Mouse (Mus musculus): ENCODE measurements around the gene Il22ra2. TPM values are rescaled to one million over a fixed set of nuclear protein-coding genes. Genes with fewer than 3 reads are reported as not detected.

The Il22ra2 gene
- polyA plus RNA-seq, 1 experiment from 2014 or later, result not detected

- Histone ChIP-seq H3K4me2 (ENCODE audit: low read length) (no peak overlapping the region), H3K9me3 (ENCODE audit: control insufficient read depth, low read length) (no peaks in the 10 kb centered on the region), H3K4me1 (ENCODE audit: control insufficient read depth, insufficient read depth, low read length) (no peaks in the 10 kb centered on the region), H3K4me3 (replicated peaks; ENCODE audit: low read depth, low read length) (no peak overlapping the region), H3K27ac (replicated peaks; ENCODE audit: low read depth, low read length) (no peak overlapping the region), H3K27me3 (ENCODE audit: control insufficient read depth, insufficient read depth, low read length) (no peaks in the 10 kb centered on the region), H3K9ac (replicated peaks; ENCODE audit: low read length) (no peak overlapping the region), H3K36me3 (ENCODE audit: control insufficient read depth, insufficient read depth, low read length) (no peaks in the 10 kb centered on the region)
- no peak for ATAC-seq (ENCODE audit: low FRiP score, low TSS enrichment)
- DNase-seq, result no peak
- WGBS, result 72% methylated on average over 5 of the region's 5 CpGs
Measured at GRCm38 (mm10) chr10:19619736-19620135, 2.1 kb upstream of the Il22ra2 start.

DNA sequence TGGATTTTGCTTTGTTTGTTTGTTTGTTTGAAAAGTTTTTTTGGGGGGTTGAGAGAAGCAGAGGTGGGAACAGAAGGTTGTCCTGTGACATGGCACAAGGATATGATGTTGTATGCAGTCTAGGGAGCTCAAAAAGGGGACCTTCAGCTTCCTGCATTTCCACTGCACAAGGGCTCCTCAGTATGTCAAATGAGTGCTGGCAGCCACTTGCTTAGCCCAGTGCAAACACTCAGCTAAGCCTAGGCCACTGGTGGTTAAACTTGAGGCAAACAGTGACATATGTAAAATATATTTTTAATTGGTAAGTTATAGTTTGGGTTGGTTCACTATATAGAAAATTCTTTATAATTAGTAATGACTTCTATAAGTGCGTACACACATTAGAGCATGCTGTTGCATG lies 2.8 kb downstream of the Il22ra2 start:
- 96% methylated on average over 1 of the region's 1 CpGs for WGBS
- no peak overlapping the region for H3K4me2 ChIP-seq (ENCODE audit: low read length)
- ATAC-seq (ENCODE audit: low FRiP score, low TSS enrichment) (no peak), DNase-seq (no peak)
- H3K36me3 ChIP-seq (ENCODE audit: control insufficient read depth, insufficient read depth, low read length), result no peaks in the 10 kb centered on the region
- H3K9me3 ChIP-seq (ENCODE audit: control insufficient read depth, low read length), result no peaks in the 10 kb centered on the region
- H3K9ac ChIP-seq (replicated peaks; ENCODE audit: low read length), result no peak overlapping the region
- no peaks in the 10 kb centered on the region for H3K4me1 ChIP-seq (ENCODE audit: control insufficient read depth, insufficient read depth, low read length)
- no peak overlapping the region for H3K4me3 ChIP-seq (replicated peaks; ENCODE audit: low read depth, low read length)
- H3K27me3 ChIP-seq (ENCODE audit: control insufficient read depth, insufficient read depth, low read length), result no peaks in the 10 kb centered on the region
- no peak overlapping the region for H3K27ac ChIP-seq (replicated peaks; ENCODE audit: low read depth, low read length)

DNA sequence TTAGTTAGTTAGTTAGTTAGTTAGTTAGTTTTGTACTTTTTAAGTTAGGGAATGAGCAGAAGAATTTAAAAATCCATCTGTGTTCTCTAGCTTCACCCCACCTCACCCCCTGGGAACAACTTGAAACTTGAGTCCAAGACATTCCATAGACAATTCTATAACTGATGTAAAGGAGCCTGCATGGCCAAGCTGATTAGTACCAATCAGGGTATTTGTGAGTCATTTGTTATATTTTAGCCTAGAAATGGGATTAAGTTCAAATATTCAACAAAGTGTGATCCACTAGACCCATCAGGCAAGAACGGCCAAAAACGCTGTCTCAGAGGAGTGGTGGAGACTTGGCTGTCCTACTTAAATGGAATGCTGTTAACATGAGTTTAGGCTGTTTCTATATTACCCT lies 5.5 kb downstream of the Il22ra2 start:
- 93% methylated on average over 2 of the region's 2 CpGs for WGBS
- no peak for DNase-seq
- no peak overlapping the region for H3K4me3 ChIP-seq (replicated peaks; ENCODE audit: low read depth, low read length)
- no peaks in the 10 kb centered on the region for H3K27me3 ChIP-seq (ENCODE audit: control insufficient read depth, insufficient read depth, low read length)
- no peak overlapping the region for H3K27ac ChIP-seq (replicated peaks; ENCODE audit: low read depth, low read length)
- no peak overlapping the region for H3K9ac ChIP-seq (replicated peaks; ENCODE audit: low read length)
- no peaks in the 10 kb centered on the region for H3K9me3 ChIP-seq (ENCODE audit: control insufficient read depth, low read length)
- no peak overlapping the region for H3K4me2 ChIP-seq (ENCODE audit: low read length)
- no peaks in the 10 kb centered on the region for H3K36me3 ChIP-seq (ENCODE audit: control insufficient read depth, insufficient read depth, low read length)
- ATAC-seq (ENCODE audit: low FRiP score, low TSS enrichment), result no peak
- no peaks in the 10 kb centered on the region for H3K4me1 ChIP-seq (ENCODE audit: control insufficient read depth, insufficient read depth, low read length)

GRCm38 (mm10) chr10:19627748-19628147 lies 6.0 kb downstream of the Il22ra2 start:
- no peaks in the 10 kb centered on the region for H3K36me3 ChIP-seq (ENCODE audit: control insufficient read depth, insufficient read depth, low read length)
- no peak overlapping the region for H3K4me3 ChIP-seq (replicated peaks; ENCODE audit: low read depth, low read length)
- H3K4me1 ChIP-seq (ENCODE audit: control insufficient read depth, insufficient read depth, low read length), result no peaks in the 10 kb centered on the region
- ATAC-seq (ENCODE audit: low FRiP score, low TSS enrichment) (no peak), DNase-seq (no peak)
- WGBS, result 84% methylated on average over 4 of the region's 4 CpGs
- no peaks in the 10 kb centered on the region for H3K27me3 ChIP-seq (ENCODE audit: control insufficient read depth, insufficient read depth, low read length)
- no peak overlapping the region for H3K9ac ChIP-seq (replicated peaks; ENCODE audit: low read length)
- H3K27ac ChIP-seq (replicated peaks; ENCODE audit: low read depth, low read length), result no peak overlapping the region
- H3K4me2 ChIP-seq (ENCODE audit: low read length), result no peak overlapping the region
- no peaks in the 10 kb centered on the region for H3K9me3 ChIP-seq (ENCODE audit: control insufficient read depth, low read length)

DNA sequence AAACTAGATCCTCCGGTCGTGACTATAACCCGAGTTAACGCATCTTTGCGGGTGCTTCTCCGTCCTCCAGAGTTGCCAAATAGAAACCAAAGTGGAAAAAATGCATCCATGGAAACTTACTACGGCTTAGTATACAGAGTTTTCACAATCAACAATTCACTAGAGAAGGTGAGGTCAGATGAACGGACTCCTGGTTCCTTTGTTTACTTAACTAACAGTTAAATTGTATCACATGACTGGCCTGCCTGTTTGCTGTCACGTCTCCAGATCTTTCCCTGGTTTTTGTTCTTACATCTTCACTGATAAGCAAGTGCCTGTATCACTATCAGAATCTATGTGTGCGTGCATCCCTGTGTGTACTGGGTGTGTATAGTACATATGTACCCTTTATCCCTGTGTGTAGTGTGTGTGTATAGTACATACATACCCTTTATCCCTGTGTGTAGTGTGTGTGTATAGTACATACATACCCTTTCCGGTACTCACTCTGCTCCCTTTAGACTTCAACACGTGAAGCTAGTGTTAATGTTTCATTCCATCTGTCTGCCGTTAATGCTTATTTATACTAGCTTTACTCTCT lies 9.9 kb downstream of the Il22ra2 start:
- DNase-seq, result no peak
- H3K27ac ChIP-seq (replicated peaks; ENCODE audit: low read depth, low read length), result no peak overlapping the region
- no peaks in the 10 kb centered on the region for H3K27me3 ChIP-seq (ENCODE audit: control insufficient read depth, insufficient read depth, low read length)
- ATAC-seq (ENCODE audit: low FRiP score, low TSS enrichment), result no peak
- H3K36me3 ChIP-seq (ENCODE audit: control insufficient read depth, insufficient read depth, low read length), result no peaks in the 10 kb centered on the region
- no peak overlapping the region for H3K4me3 ChIP-seq (replicated peaks; ENCODE audit: low read depth, low read length)
- no peaks in the 10 kb centered on the region for H3K9me3 ChIP-seq (ENCODE audit: control insufficient read depth, low read length)
- H3K9ac ChIP-seq (replicated peaks; ENCODE audit: low read length), result no peak overlapping the region
- WGBS, result 82% methylated on average over 13 of the region's 13 CpGs
- H3K4me2 ChIP-seq (ENCODE audit: low read length), result no peak overlapping the region
- no peaks in the 10 kb centered on the region for H3K4me1 ChIP-seq (ENCODE audit: control insufficient read depth, insufficient read depth, low read length)

- H3K4me3 ChIP-seq (replicated peaks; ENCODE audit: low read depth, low read length), result no peak overlapping the region
- DNase-seq, result no peak
- no peak overlapping the region for H3K27ac ChIP-seq (replicated peaks; ENCODE audit: low read depth, low read length)
- no peaks in the 10 kb centered on the region for H3K27me3 ChIP-seq (ENCODE audit: control insufficient read depth, insufficient read depth, low read length)
- H3K9me3 ChIP-seq (ENCODE audit: control insufficient read depth, low read length), result no peaks in the 10 kb centered on the region
- 90% methylated on average over 5 of the region's 5 CpGs for WGBS
- no peak for ATAC-seq (ENCODE audit: low FRiP score, low TSS enrichment)
- no peaks in the 10 kb centered on the region for H3K4me1 ChIP-seq (ENCODE audit: control insufficient read depth, insufficient read depth, low read length)
- H3K36me3 ChIP-seq (ENCODE audit: control insufficient read depth, insufficient read depth, low read length), result no peaks in the 10 kb centered on the region
- no peak overlapping the region for H3K4me2 ChIP-seq (ENCODE audit: low read length)
- no peak overlapping the region for H3K9ac ChIP-seq (replicated peaks; ENCODE audit: low read length)
Measured at GRCm38 (mm10) chr10:19638851-19639250, 17.1 kb downstream of the Il22ra2 start.

DNA sequence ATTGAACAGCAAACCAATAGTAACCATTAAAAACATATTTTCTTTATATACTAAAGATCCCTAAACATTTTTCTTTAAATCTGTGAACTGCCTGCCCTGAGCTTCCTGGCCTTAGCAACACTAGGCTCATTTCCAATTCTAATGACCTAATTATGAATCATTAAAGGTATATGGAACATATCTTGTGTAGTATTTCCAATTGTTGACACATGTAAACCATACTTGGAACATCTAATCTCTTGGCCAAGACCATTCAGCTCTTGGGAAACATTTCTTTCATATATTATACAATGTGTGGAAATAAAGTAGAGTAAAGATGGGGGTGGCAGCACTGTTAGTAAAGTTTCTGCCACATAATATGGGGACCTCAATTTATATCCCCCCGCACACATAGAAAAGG lies 17.8 kb downstream of the Il22ra2 start:
- no peak overlapping the region for H3K27ac ChIP-seq (replicated peaks; ENCODE audit: low read depth, low read length)
- DNase-seq, result no peak
- H3K4me1 ChIP-seq (ENCODE audit: control insufficient read depth, insufficient read depth, low read length), result no peaks in the 10 kb centered on the region
- H3K36me3 ChIP-seq (ENCODE audit: control insufficient read depth, insufficient read depth, low read length), result no peaks in the 10 kb centered on the region
- H3K9me3 ChIP-seq (ENCODE audit: control insufficient read depth, low read length), result no peaks in the 10 kb centered on the region
- H3K4me3 ChIP-seq (replicated peaks; ENCODE audit: low read depth, low read length), result no peak overlapping the region
- no peak overlapping the region for H3K9ac ChIP-seq (replicated peaks; ENCODE audit: low read length)
- no peak for ATAC-seq (ENCODE audit: low FRiP score, low TSS enrichment)
- no peaks in the 10 kb centered on the region for H3K27me3 ChIP-seq (ENCODE audit: control insufficient read depth, insufficient read depth, low read length)
- H3K4me2 ChIP-seq (ENCODE audit: low read length), result no peak overlapping the region
- WGBS, result 100% methylated on average over 1 of the region's 1 CpGs

DNA sequence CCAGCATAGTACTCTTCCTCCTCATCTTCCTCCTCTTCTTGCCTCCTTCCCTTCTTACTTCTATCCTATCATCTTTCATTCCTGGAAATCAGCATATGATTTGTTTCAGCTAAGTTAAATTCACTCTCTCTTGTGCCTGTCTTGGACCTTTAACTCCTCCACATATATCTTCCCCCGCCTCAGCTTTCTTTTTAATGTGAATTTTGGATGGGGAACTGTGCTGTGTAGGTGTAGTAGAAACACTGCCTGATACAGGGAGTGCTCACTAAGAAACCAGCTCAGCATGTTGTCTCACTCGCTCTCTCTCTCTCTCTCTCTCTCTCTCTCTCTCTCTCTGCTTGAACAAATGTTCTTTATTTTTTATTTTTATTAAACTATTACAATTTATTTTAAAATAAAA lies 23.3 kb downstream of the Il22ra2 start:
- H3K27ac ChIP-seq (replicated peaks; ENCODE audit: low read depth, low read length), result no peak overlapping the region
- no peaks in the 10 kb centered on the region for H3K27me3 ChIP-seq (ENCODE audit: control insufficient read depth, insufficient read depth, low read length)
- no peak overlapping the region for H3K4me3 ChIP-seq (replicated peaks; ENCODE audit: low read depth, low read length)
- no peaks in the 10 kb centered on the region for H3K4me1 ChIP-seq (ENCODE audit: control insufficient read depth, insufficient read depth, low read length)
- H3K36me3 ChIP-seq (ENCODE audit: control insufficient read depth, insufficient read depth, low read length), result no peaks in the 10 kb centered on the region
- no peak overlapping the region for H3K4me2 ChIP-seq (ENCODE audit: low read length)
- 92% methylated on average over 2 of the region's 2 CpGs for WGBS
- H3K9me3 ChIP-seq (ENCODE audit: control insufficient read depth, low read length), result no peaks in the 10 kb centered on the region
- no peak overlapping the region for H3K9ac ChIP-seq (replicated peaks; ENCODE audit: low read length)
- DNase-seq (no peak), ATAC-seq (ENCODE audit: low FRiP score, low TSS enrichment) (no peak)

DNA sequence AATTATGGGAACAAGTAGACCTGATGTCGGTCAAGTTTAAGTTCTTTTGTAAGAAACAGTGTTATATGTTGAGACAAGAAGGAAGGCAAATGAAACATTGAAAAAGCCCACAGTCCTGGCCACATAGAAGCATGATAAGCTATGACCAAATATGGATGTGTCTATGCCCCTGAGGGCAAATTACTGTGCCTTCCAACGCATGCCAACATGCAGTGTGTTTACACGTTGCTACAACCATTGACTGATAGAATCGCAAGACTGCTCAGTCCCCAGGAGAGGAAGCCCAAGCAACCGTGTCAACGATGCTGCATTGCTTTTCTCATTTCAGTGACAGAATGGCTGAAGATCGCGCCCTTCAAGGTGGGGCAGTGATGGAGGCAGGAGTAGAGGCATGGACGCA lies 35.6 kb downstream of the Il22ra2 start:
- Histone ChIP-seq H3K27me3 (ENCODE audit: control insufficient read depth, insufficient read depth, low read length) (no peaks in the 10 kb centered on the region), H3K4me1 (ENCODE audit: control insufficient read depth, insufficient read depth, low read length) (no peaks in the 10 kb centered on the region), H3K36me3 (ENCODE audit: control insufficient read depth, insufficient read depth, low read length) (no peaks in the 10 kb centered on the region), H3K9me3 (ENCODE audit: control insufficient read depth, low read length) (no peaks in the 10 kb centered on the region), H3K9ac (replicated peaks; ENCODE audit: low read length) (no peak overlapping the region), H3K27ac (replicated peaks; ENCODE audit: low read depth, low read length) (no peak overlapping the region), H3K4me2 (ENCODE audit: low read length) (no peak overlapping the region), H3K4me3 (replicated peaks; ENCODE audit: low read depth, low read length) (no peak overlapping the region)
- ATAC-seq (ENCODE audit: low FRiP score, low TSS enrichment) (no peak), DNase-seq (no peak)
- WGBS, result 89% methylated on average over 9 of the region's 9 CpGs

Measured in midbrain, embryonic 14.5 days (tissue).